Mouse (Mus musculus) c-Kit-positive CD71-positive TER-119-negative erythroid progenitor cells, embryonic 14.5 days (primary cell): ENCODE results near the gene Lama4.

Source experiments
- DNase-seq: peaks from one replicate; pipeline ENCODE4 v3.0.0-alpha.2; 2013; ENCODE audit warnings: low read depth

Lama4 gene

DNA sequence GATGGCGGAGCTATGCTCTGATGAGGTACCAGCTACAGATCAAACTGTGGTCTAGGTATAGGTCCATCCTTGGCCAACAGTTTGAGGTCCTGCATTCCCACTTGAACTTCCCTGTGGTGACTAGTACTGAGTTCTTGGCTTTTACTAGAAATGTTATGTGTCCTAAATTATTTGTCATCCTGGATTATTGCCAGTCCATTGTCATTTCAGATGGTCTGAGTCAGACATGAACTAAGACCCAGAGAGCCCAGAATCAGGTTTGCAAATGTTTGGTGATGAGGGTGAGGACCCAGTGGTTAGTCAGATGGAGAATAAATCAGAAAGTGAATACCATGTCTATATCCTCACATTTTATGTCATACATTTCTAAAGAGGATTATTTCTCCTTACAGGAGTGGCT lies 192.0 kb downstream of the Lama4 start:
- no peak for DNase-seq

- no peak for DNase-seq
These were observed 193.0 kb downstream of the Lama4 start for GRCm38 (mm10) chr10:39158306-39158705.
